Mouse (Mus musculus): ENCODE measurements around the gene Nek1. TPM values are rescaled to one million over a fixed set of nuclear protein-coding genes. Genes with fewer than 3 reads are reported as not detected.

The Nek1 gene
- polyA plus RNA-seq, 1 experiment from 2014 or later = 7.8 TPM

- H3K4me3 ChIP-seq (ENCODE audit: low read depth, low read length) = no peak overlapping the region
- H3K27ac ChIP-seq (replicated peaks) = no peak overlapping the region; the same call in 1 of the 2 replicates
- H3K4me2 ChIP-seq (replicated peaks; ENCODE audit: low read depth) = no peak overlapping the region
- no peaks in the 10 kb centered on the region for H3K36me3 ChIP-seq (ENCODE audit: control insufficient read depth, insufficient read depth, low read length)
- H3K9ac ChIP-seq (ENCODE audit: low read length) = no peak overlapping the region
- 33% methylated on average over 3 of the region's 3 CpGs for WGBS
- ATAC-seq (ENCODE audit: low FRiP score, low TSS enrichment) (peak; percentile 74), DNase-seq (ENCODE audit: low spot score) (no peak)
- no peaks in the 10 kb centered on the region for H3K9me3 ChIP-seq (ENCODE audit: control insufficient read depth, low read length)
- TF ChIP-seq EP300 (optimal IDR thresholded peaks at IDR 0.05) (no peak), CTCF (IDR thresholded peaks at IDR 0.05; ENCODE audit: low read depth) (no peak)
- H3K27me3 ChIP-seq (ENCODE audit: control insufficient read depth, insufficient read depth, low read length) = no peaks in the 10 kb centered on the region
- no peaks in the 10 kb centered on the region for H3K4me1 ChIP-seq (replicated peaks; ENCODE audit: control insufficient read depth, insufficient read depth)
Observed at GRCm38 (mm10) chr8:60965741-60966140, 27.3 kb upstream of the Nek1 start.

GRCm38 (mm10) chr8:60969091-60969490 is 23.9 kb upstream of the Nek1 start:
- Histone ChIP-seq H3K36me3 (ENCODE audit: control insufficient read depth, insufficient read depth, low read length) (no peaks in the 10 kb centered on the region), H3K27ac (replicated peaks) (no peak overlapping the region), H3K4me1 (replicated peaks; ENCODE audit: control insufficient read depth, insufficient read depth) (no peaks in the 10 kb centered on the region), H3K9me3 (ENCODE audit: control insufficient read depth, low read length) (no peaks in the 10 kb centered on the region), H3K9ac (ENCODE audit: low read length) (no peak overlapping the region), H3K4me3 (ENCODE audit: low read depth, low read length) (no peak overlapping the region), H3K4me2 (replicated peaks; ENCODE audit: low read depth) (no peak overlapping the region), H3K27me3 (ENCODE audit: control insufficient read depth, insufficient read depth, low read length) (no peaks in the 10 kb centered on the region)
- no peak for ATAC-seq (ENCODE audit: low FRiP score, low TSS enrichment)
- 50% methylated on average over 2 of the region's 2 CpGs for WGBS
- no peak for TF ChIP-seq EP300 (optimal IDR thresholded peaks at IDR 0.05)
- peak; percentile 20 for DNase-seq (ENCODE audit: low spot score)

GRCm38 (mm10) chr8:60971808-60972207 is 21.2 kb upstream of the Nek1 start:
- DNase-seq (ENCODE audit: low spot score) (peak; percentile 23), ATAC-seq (ENCODE audit: low FRiP score, low TSS enrichment) (no peak)
- 55% methylated on average over 4 of the region's 4 CpGs for WGBS
- TF ChIP-seq CTCF (IDR thresholded peaks at IDR 0.05; ENCODE audit: low read depth) (no peak), EP300 (optimal IDR thresholded peaks at IDR 0.05) (no peak)
- Histone ChIP-seq H3K9ac (ENCODE audit: low read length) (no peak overlapping the region), H3K36me3 (ENCODE audit: control insufficient read depth, insufficient read depth, low read length) (no peaks in the 10 kb centered on the region), H3K4me3 (ENCODE audit: low read depth, low read length) (no peak overlapping the region), H3K9me3 (ENCODE audit: control insufficient read depth, low read length) (no peaks in the 10 kb centered on the region), H3K27me3 (ENCODE audit: control insufficient read depth, insufficient read depth, low read length) (no peaks in the 10 kb centered on the region), H3K4me2 (replicated peaks; ENCODE audit: low read depth) (no peak overlapping the region), H3K27ac (replicated peaks) (no peak overlapping the region), H3K4me1 (replicated peaks; ENCODE audit: control insufficient read depth, insufficient read depth) (no peaks in the 10 kb centered on the region)

- H3K4me3 ChIP-seq (ENCODE audit: low read depth, low read length) = no peak overlapping the region
- DNase-seq (ENCODE audit: low spot score) = no peak
- TF ChIP-seq EP300 (optimal IDR thresholded peaks at IDR 0.05) (no peak), CTCF (IDR thresholded peaks at IDR 0.05; ENCODE audit: low read depth) (no peak)
- H3K4me1 ChIP-seq (replicated peaks; ENCODE audit: control insufficient read depth, insufficient read depth) = no peaks in the 10 kb centered on the region
- H3K4me2 ChIP-seq (replicated peaks; ENCODE audit: low read depth) = no peak overlapping the region
- WGBS = 63% methylated on average over 2 of the region's 2 CpGs
- no peaks in the 10 kb centered on the region for H3K27me3 ChIP-seq (ENCODE audit: control insufficient read depth, insufficient read depth, low read length)
- no peak for ATAC-seq (ENCODE audit: low FRiP score, low TSS enrichment)
- no peak overlapping the region for H3K27ac ChIP-seq (replicated peaks)
- H3K36me3 ChIP-seq (ENCODE audit: control insufficient read depth, insufficient read depth, low read length) = no peaks in the 10 kb centered on the region
- H3K9ac ChIP-seq (ENCODE audit: low read length) = no peak overlapping the region
- H3K9me3 ChIP-seq (ENCODE audit: control insufficient read depth, low read length) = no peaks in the 10 kb centered on the region
Observed at GRCm38 (mm10) chr8:60973448-60973847, 19.5 kb upstream of the Nek1 start.

- no peak for DNase-seq (ENCODE audit: low spot score)
- no peak overlapping the region for H3K4me3 ChIP-seq (ENCODE audit: low read depth, low read length)
- no peak overlapping the region for H3K27ac ChIP-seq (replicated peaks)
- no peak for ATAC-seq (ENCODE audit: low FRiP score, low TSS enrichment)
- no peaks in the 10 kb centered on the region for H3K27me3 ChIP-seq (ENCODE audit: control insufficient read depth, insufficient read depth, low read length)
- no peak overlapping the region for H3K9ac ChIP-seq (ENCODE audit: low read length)
- H3K4me1 ChIP-seq (replicated peaks; ENCODE audit: control insufficient read depth, insufficient read depth) = no peaks in the 10 kb centered on the region
- TF ChIP-seq CTCF (IDR thresholded peaks at IDR 0.05; ENCODE audit: low read depth) (no peak), EP300 (optimal IDR thresholded peaks at IDR 0.05) (no peak)
- H3K36me3 ChIP-seq (ENCODE audit: control insufficient read depth, insufficient read depth, low read length) = no peaks in the 10 kb centered on the region
- H3K4me2 ChIP-seq (replicated peaks; ENCODE audit: low read depth) = no peak overlapping the region
- no peaks in the 10 kb centered on the region for H3K9me3 ChIP-seq (ENCODE audit: control insufficient read depth, low read length)
- 67% methylated on average over 2 of the region's 2 CpGs for WGBS
Observed at GRCm38 (mm10) chr8:60974837-60975236, 18.2 kb upstream of the Nek1 start.

- Histone ChIP-seq H3K36me3 (ENCODE audit: control insufficient read depth, insufficient read depth, low read length) (no peaks in the 10 kb centered on the region), H3K4me3 (ENCODE audit: low read depth, low read length) (no peak overlapping the region), H3K4me2 (replicated peaks; ENCODE audit: low read depth) (no peak overlapping the region), H3K4me1 (replicated peaks; ENCODE audit: control insufficient read depth, insufficient read depth) (no peaks in the 10 kb centered on the region), H3K9ac (ENCODE audit: low read length) (no peak overlapping the region), H3K9me3 (ENCODE audit: control insufficient read depth, low read length) (no peaks in the 10 kb centered on the region), H3K27me3 (ENCODE audit: control insufficient read depth, insufficient read depth, low read length) (no peaks in the 10 kb centered on the region), H3K27ac (replicated peaks) (no peak overlapping the region)
- 86% methylated on average over 9 of the region's 9 CpGs for WGBS
- no peak for ATAC-seq (ENCODE audit: low FRiP score, low TSS enrichment)
- TF ChIP-seq CTCF (IDR thresholded peaks at IDR 0.05; ENCODE audit: low read depth) (no peak), EP300 (optimal IDR thresholded peaks at IDR 0.05) (no peak)
- no peak for DNase-seq (ENCODE audit: low spot score)
Observed at GRCm38 (mm10) chr8:60976818-60977217, 16.2 kb upstream of the Nek1 start.

Data from stomach, postnatal 0 days (tissue).